Mouse (Mus musculus): ENCODE data around the gene Qsox1.

Qsox1 gene

DNA sequence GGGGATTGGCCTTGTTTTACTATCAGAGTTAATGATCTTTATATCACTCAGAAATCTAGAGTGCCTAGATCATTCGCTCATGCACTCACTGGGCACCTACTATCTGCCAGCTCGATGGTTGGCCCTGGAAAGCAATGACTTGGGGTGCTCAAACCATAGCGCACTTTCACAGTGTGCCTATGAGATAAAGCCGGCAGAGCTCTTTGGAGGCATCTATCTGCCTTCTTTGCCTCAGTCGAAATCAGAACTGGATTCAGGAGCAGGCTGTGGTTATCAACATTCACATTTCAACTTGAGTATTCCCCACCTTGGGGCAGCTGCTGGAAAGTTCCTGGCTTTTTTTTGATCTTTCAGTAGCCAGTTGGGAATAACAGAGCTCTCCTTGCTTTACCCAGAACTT lies 64.8 kb downstream of the Qsox1 start:
- no peak for DNase-seq (ENCODE audit: low read depth, low spot score)

DNA sequence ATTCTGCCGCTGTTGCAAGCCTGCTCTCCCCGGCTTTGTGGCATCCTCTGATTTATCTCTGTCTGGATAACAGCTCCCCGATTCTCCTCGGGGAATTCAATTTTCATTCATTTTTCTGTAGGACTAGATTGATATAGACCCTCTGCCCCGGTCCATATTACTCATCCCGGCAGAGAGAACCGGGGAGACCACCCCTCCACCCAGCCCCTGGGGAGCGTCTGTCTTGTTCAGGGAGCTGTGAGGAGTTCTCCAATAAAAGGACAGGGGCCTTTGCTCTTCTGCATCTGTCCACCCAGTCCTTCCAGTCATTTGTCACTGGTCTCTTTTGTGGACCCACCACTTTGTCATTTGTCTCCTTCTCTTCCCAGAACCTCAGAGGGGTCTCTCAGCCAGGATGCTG lies 65.7 kb downstream of the Qsox1 start:
- DNase-seq (ENCODE audit: low read depth, low spot score) = no peak

DNA sequence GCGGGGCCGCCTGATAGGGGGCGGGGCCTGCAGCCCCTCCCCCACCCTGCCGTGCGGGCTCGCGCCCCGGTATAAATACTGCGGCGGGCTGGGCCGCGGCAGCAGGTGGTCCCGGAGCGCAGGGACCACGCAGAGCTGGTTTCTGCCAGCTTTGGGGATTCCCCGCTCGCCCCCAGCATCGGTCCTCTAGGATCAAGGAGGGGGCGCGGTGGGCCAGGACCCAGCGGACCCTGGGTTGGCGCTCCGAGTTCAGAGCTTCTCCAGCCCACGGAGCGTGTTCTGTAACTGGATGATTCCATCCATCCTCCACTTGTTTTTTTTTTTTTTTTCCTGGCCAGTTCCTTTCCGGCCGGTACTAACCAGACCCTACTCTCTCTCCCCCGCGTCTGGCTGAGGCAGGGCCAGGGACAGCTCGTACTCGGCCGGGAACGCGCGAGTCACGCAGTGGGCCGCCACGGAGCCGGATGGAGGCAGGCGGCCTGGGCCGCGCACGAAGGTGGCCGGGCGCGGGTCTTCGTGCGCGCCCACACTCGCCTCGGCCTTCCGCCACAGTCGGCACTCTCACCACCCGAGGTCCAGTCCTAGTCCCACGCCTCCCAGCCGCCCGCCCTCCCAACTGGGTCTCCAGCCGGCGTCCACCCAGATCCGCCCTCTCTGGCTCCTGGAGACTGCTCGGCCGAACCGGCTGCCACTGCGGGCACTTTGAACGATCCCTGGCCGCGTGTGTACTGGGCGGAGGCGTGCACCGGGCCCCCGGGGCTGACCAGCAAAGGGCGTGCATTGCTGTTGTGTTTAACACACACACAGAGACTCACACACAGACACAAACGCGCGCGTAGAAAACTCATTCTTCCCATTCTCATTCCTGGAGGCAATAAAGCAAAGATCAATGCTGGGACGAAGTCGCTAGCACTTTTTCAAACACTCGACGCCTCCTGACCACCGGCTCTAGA lies 70.0 kb downstream of the Qsox1 start:
- no peak for DNase-seq (ENCODE audit: low read depth, low spot score)

DNA sequence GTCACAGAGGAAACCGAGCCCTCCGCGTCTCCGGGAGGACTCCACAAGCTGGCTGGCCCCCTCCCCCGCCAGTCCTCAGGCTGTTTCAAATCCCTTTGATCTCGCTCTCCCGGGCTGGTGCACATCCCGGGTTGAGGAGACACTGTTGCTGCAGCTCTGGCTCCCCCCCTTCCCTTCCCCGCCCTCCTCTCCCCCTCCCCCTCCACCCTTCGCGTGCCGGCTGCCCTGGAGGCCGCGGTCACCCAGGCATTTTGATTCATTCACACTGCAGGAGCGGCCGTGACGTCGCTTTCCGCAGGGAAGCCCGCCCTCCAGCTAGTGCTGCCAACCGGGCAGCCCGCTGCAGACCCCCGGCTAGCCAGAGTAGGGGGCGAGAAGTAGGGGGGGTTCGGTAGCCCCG lies 70.7 kb downstream of the Qsox1 start:
- no peak for DNase-seq (ENCODE audit: low read depth, low spot score)

DNA sequence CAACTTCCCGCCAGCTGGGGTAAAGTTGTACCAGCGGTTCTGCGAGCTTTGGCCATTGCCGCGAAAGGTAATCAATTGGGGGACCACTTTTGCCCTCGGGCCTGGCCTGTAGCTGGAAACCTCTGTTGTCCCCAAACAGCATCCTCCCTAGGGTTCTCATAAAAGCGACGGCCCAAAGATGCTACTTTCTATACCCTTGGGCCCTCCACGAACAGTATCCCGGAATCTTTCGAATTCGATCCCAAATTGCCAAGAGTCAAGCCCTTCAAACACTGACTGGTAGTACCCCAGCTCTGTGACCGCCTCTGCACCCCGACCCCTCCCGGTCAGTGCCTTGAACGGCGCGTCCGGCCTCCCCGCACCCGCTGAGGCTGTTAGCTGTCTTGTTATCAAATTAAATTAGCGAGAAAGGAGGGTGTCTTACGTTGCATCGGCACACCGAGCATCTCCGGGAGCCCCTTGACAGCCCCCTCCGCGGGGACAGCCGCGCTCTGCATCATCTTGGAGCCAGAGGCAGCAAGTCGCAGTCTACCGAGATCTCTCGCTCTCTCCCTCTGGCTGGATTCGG lies 71.2 kb downstream of the Qsox1 start:
- no peak for DNase-seq (ENCODE audit: low read depth, low spot score)

DNA sequence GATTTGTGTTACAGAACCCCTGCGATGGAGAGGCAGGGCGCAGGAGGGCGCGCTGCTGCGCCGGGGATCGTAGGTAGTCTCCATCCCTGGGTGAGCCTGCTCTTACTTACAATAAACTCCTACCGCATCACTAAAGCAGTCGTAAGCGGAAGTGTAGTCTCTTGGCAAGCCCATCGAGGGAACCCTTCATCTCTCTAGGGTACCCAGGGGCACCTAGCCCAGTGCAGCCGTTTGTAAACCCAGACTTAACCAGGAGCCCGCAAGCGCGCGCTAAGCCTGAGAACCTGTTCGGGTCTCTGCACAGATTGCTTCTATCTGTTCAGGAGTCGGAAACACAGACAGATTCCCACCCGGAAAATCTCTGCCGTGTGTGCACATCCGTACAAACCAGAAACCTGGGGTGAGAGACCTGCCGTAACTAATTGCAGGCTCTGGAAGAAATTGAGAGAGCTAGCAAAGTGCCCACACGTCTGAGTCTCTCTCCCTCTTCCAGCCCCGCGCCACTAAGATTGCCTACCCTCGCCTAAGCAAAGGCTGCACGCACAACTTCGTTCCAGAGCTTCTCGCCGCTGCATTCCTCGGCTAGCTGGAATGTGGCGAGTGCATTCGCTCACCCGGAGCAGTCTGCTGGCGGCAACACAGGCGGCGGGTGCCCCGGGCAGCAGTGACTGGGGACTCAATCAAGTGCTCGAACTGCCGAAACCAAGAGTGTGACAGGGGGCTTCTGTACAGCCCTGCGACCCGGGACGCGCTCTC lies 71.9 kb downstream of the Qsox1 start:
- no peak for DNase-seq (ENCODE audit: low read depth, low spot score)

DNA sequence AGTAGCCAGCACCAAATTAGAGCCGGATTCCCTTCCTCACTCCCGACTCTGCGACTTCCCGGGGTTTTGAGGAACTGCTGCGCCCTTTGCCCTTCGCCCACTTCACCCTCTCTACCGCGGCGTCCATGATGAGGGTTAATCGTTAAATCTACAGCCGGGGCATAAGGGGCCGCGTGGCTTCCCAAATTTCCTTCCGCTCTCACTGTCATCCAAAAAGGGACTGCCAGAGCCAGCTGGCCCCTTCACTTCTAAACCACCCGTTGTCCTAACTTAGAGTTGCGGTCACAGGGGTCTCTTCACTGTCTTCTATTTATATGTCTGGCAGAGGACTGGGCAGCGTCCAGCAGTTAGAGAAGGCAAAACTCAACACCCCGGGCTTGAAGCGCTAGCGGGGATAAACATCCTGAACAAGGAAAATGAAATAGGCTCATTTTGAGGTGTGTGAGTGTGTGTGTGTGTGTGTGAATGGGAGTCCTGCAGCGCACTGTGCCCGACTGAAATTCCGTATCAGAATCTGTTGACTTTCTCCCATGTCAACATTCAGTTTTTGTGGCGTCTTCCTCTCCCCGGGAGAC lies 74.8 kb downstream of the Qsox1 start:
- no peak for DNase-seq (ENCODE audit: low read depth, low spot score)

DNA sequence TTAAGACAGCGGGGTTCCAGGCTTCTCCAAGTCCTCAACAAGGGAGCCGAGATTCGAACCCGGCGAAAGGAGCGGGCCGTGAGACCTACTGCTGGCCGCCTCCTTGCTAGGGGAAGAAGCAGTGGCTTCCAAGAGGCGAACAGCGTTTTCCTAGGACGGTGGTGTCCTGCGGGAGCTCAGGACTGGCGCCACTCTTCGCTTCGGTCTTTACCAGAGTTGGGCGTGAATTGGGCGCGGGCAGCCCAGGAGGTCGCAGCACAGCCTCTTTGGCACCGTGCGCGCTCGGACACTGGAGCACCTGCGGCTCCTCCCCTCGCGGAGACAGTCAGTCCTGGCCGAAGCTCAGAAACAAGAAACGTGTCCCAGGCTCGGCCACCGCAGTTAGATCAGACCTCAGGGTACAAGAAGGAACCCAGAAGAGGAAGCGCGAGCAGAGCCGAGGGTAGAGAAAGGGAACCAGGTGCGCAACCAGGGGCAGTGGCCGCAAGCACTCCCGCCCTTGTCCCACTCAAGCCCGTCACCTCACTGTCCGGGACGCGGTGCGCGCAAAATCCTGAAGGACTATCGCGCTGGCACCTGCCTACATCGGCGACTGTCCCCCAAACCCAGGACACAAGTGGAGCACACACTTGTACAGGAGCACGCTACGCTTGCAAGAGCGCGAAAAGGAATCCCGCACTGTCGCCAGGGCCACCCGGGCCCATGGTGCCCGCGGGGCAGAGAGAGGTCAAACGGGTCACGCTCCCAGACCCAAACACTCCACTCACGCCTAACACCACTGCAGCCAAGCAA lies 75.5 kb downstream of the Qsox1 start:
- DNase-seq (ENCODE audit: low read depth, low spot score) = no peak

DNA sequence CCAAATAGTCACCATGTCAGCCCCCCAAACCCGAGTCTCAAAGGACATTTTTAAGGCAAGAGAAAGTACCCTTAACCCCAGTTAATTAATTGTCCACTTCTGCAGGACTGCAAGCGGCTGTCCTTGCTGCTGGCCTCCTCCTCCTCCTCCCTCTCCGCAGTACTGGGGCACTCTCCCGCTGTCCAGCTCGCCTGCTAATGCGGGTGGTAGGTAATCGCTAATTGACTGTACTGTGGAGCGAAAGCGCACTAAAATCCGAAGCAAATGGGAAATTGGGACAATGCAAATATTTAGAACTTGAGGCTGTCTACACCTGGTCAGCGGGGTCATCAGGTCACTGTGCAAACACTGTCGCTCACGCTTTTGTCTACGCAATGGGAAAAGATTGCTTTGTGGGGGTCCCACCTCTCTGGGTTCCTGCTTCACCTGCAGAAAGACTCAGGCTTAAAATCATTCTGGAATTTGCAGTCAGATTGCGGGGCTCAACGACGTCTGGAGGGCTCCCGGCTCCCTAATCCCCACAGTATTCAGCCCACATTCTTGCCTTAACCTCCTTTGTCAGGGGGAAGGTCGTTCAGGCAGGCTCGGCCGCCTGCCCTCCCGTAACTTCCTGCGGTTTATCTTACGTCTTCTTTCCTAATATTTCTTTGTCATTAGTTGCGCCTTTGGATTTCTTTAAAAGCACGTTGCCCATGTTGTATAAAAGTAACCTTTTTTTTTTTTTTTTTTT lies 76.4 kb downstream of the Qsox1 start:
- DNase-seq (ENCODE audit: low read depth, low spot score) = no peak

DNA sequence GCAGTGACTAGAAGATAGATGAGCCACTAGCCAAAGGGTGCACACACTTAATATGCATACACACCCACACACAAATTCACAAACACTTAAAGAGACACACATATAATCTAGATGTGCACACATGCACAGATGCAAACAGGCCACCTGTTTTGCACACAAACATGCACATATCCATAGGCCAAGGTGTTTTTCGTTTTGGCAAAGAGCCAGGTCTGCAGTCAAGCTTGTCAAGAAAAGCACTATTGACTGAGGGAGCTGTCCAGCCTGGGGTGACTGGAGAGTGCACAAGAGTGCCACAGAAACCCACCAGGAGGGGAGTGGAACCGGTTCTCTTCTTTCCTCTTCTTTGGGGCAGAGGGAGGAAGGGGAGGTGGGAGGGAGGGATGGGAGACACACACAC lies 81.5 kb downstream of the Qsox1 start:
- no peak for DNase-seq (ENCODE audit: low read depth, low spot score)

DNA sequence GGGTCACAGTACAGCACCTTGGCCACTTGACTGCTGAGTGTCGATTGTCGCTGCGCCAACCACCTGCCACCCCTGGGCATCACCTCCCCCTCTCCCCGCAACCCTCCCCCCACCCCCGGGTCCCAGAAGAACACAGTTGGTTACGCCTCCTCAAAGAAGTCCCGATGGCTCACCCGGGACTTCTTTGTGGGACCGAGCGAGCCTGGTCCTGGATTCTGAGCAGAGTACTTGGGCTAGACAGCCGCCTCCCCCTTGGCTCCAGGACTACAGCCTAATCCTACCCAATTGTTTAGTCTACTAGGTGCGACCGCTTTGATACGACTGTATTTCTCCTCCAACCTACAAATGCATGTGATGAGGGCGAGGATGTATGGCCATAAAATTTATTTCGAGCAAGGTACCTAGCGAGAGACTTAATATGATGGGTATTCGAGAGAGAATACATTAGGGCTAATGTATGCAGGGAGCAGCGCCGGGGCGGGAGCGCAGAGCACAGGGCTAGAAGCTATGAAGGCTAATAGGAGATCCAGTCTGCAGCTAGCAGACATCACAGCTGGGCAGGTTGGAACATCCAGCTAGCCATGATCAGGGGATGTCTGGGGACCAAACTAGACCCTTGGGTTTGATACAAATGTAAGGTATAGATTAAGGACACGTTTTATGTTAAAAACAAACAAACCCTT lies 83.4 kb downstream of the Qsox1 start:
- DNase-seq (ENCODE audit: low read depth, low spot score) = no peak

DNA sequence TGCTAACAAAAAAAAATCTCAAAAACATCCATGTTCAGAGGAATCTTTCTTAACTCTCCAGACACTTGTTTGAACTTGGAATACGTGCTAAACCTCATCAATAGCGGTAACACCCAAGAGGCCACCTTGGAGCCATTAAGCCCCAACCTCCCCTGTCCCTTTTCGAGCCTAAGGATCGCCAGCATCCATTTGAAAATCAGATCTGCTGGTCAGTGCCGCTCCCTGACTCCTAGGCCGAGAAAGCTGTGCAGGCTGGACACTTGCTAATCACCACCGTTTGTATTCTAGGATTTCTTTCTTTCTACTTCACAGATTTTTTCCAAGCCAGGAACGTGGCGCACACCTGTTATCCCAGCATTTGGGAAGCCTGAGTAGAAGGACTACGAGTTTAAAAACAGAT lies 84.9 kb downstream of the Qsox1 start:
- no peak for DNase-seq (ENCODE audit: low read depth, low spot score)

Data from brain, embryonic 18.5 days (tissue).